24 mouse cellular contexts compared by ENCODE assay signal in the genomic region with DNA sequence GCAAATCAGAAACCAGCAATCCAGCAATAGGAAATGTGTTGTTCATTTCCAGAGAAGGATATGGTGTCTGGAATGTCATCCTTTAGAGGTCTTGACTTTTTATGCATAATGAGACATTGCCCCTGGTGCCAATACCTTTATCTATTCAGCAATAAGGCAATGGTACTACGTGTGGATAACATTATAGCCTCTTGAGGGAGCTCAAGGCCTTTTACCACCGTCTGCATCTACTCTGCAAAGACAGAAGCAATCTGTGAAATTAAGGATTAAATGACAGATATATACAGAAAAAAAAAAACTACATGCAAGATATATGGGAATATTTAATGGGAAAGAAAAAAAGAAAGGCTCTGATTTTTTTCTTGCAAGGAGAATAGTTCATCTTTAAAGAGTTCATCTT.
DNase-seq lines count a peak whose midpoint lies in the region; ATAC-seq and TF ChIP-seq lines count a peak whose summit lies in the region.
"Had no signal": no experiment of that assay in that cellular context is flagged by ENCODE, and none has a peak within 500 bp of the region (broad histone marks: within the 10 kb centered on the region; RNA-seq: fewer than 3 reads in every experiment).

No protein-coding gene starts in this region.

- TF ChIP-seq CTCF in layer of hippocampus, adult 2 months (conservative IDR thresholded peaks at IDR 0.05): peak; percentile 75
- TF ChIP-seq CTCF in CH12.LX (conservative IDR thresholded peaks at IDR 0.05 in 1 of 2, IDR thresholded peaks at IDR 0.05 in 1 of 2; ENCODE audit: low read depth in 2 of 2, low read length in 2 of 2): no peak; a peak in 1 of 4 replicates
- no peak for TF ChIP-seq CTCF in brain, embryonic 14.5 days (IDR thresholded peaks at IDR 0.05; ENCODE audit: borderline replicate concordance, extremely low read depth, insufficient read depth, insufficient read length)

- ATAC-seq in frontal cortex, adult (ENCODE audit: low TSS enrichment): peak; percentile 77
- ATAC-seq: activated CD4-positive, CD25-positive, alpha-beta regulatory T cell, adult 4 months; CD4-positive, CD25-positive, alpha-beta regulatory T cell, adult 4 months; forebrain, embryonic 13.5 days; intestine, embryonic 16.5 days; lung, postnatal 0 days had no signal

- no peak for TF ChIP-seq POLR2A in CH12.LX (IDR thresholded peaks at IDR 0.05; ENCODE audit: low read depth, low read length)
- no peak for TF ChIP-seq POLR2A in brain, embryonic 14.5 days (IDR thresholded peaks at IDR 0.05; ENCODE audit: borderline replicate concordance, extremely low read depth, insufficient read depth, insufficient read length, poor library complexity, severe bottlenecking)

- TF ChIP-seq RAD21 in CH12.LX (IDR thresholded peaks at IDR 0.05; ENCODE audit: low read depth, low read length): peak; percentile 16

- in situ Hi-C loops in CH12.LX (cut with MboI; ENCODE audit: low pct_ligation_motif_present, low pct_unique_long_range_greater_than_20kb, low sequenced_read_pairs): no loop called here

- H3K79me2 ChIP-seq in CH12.LX (replicated peaks; ENCODE audit: control insufficient read depth, extremely low read depth, insufficient read depth, poor library complexity, severe bottlenecking): no peaks in the 10 kb centered on the region

- dilution Hi-C loops in CH12.LX (cut with MboI; ENCODE audit: extremely low pct_ligation_motif_present, extremely low pct_unique_long_range_greater_than_20kb, low sequenced_read_pairs): no loop called here

- no peak for TF ChIP-seq EP300 in CH12.LX (IDR thresholded peaks at IDR 0.05; ENCODE audit: low read length)

- no peaks in the 10 kb centered on the region for H3K4me1 ChIP-seq in CH12.LX (ENCODE audit: control insufficient read depth in 1 of 2, insufficient read depth in 2 of 2)
- H3K4me1 ChIP-seq: forebrain, embryonic 13.5 days; heart, embryonic 15.5 days; limb, embryonic 10.5 days; limb, embryonic 15.5 days; liver, embryonic 13.5 days; megakaryocyte, embryonic 14.5 days; midbrain, embryonic 12.5 days had no signal

- no peaks in the 10 kb centered on the region for H3K27me3 ChIP-seq in CH12.LX (replicated peaks)
- H3K27me3 ChIP-seq: forebrain, embryonic 13.5 days; heart, embryonic 15.5 days; limb, embryonic 15.5 days; liver, embryonic 13.5 days; megakaryocyte, embryonic 14.5 days; midbrain, embryonic 12.5 days had no signal

- DNase-seq in frontal cortex, postnatal 10 days (ENCODE audit: low spot score in 2 of 2): no peak
- peak in 1 of 2 experiments; percentile 26 for DNase-seq in layer of hippocampus, adult 2 months (ENCODE audit: low spot score in 2 of 2)
- DNase-seq in layer of hippocampus, postnatal 36 days: no peak
- DNase-seq in CH12.LX (ENCODE audit: extremely low read depth) (no peak), MN1 (ENCODE audit: low spot score) (no peak)
- DNase-seq in brain, embryonic 14.5 days (ENCODE audit: low read depth): peak; percentile 25
- DNase-seq: adrenal gland, adult 2 months; cerebellum, adult 9-10 months; kidney, adult 8-10 months; kidney, postnatal 14 days; liver, embryonic 13.5 days; lung, adult 18-20 months; lung, postnatal 4 days had no signal

- no peak overlapping the region for H3K4me2 ChIP-seq in CH12.LX (ENCODE audit: insufficient read depth, low read depth, poor library complexity, severe bottlenecking)
- H3K4me2 ChIP-seq: forebrain, embryonic 13.5 days; heart, embryonic 15.5 days; limb, embryonic 15.5 days; liver, embryonic 13.5 days; midbrain, embryonic 12.5 days had no signal

- no peaks in the 10 kb centered on the region for H3K36me3 ChIP-seq in CH12.LX (replicated peaks in 1 of 2; ENCODE audit: control insufficient read depth in 1 of 2, insufficient read depth in 1 of 2, low read length in 1 of 2)
- H3K36me3 ChIP-seq: heart, embryonic 15.5 days; limb, embryonic 10.5 days; limb, embryonic 15.5 days; liver, embryonic 13.5 days; midbrain, embryonic 12.5 days had no signal

- no peak overlapping the region for H3K4me3 ChIP-seq in layer of hippocampus, adult 2 months
- no peak overlapping the region for H3K4me3 ChIP-seq in CH12.LX (replicated peaks in 1 of 3; ENCODE audit: low read depth in 2 of 3, low read length in 2 of 3, poor library complexity in 1 of 3)
- H3K4me3 ChIP-seq: forebrain, embryonic 13.5 days; heart, embryonic 15.5 days; limb, embryonic 10.5 days; limb, embryonic 15.5 days; liver, embryonic 13.5 days; megakaryocyte, embryonic 14.5 days; midbrain, embryonic 12.5 days had no signal

- H3K27ac ChIP-seq in layer of hippocampus, adult 2 months: no peak overlapping the region
- H3K27ac ChIP-seq in CH12.LX (ENCODE audit: insufficient read depth, low read depth): no peak overlapping the region
- H3K27ac ChIP-seq: forebrain, embryonic 13.5 days; heart, embryonic 15.5 days; limb, embryonic 10.5 days; limb, embryonic 15.5 days; liver, embryonic 13.5 days; midbrain, embryonic 12.5 days had no signal

- no peak overlapping the region for H3K9ac ChIP-seq in CH12.LX (ENCODE audit: insufficient read depth, low read depth)
- H3K9ac ChIP-seq: forebrain, embryonic 13.5 days; heart, embryonic 15.5 days; limb, embryonic 15.5 days; liver, embryonic 13.5 days; midbrain, embryonic 12.5 days had no signal

- H3K9me3 ChIP-seq in CH12.LX (replicated peaks; ENCODE audit: low read length): no peaks in the 10 kb centered on the region
- H3K9me3 ChIP-seq: forebrain, embryonic 13.5 days; heart, embryonic 15.5 days; limb, embryonic 10.5 days; limb, embryonic 15.5 days; liver, embryonic 13.5 days; megakaryocyte, embryonic 14.5 days; midbrain, embryonic 12.5 days had no signal

TF ChIP-seq in CH12.LX, 34 proteins besides CTCF, POLR2A, EP300 and RAD21:
- TF ChIP-seq POLR2AphosphoS2 (IDR thresholded peaks at IDR 0.05; ENCODE audit: low read depth, low read length): no peak
- TF ChIP-seq SMC3 (IDR thresholded peaks at IDR 0.05; ENCODE audit: low read depth, low read length): no peak
- no peak for TF ChIP-seq MXI1 (IDR thresholded peaks at IDR 0.05; ENCODE audit: low read depth, low read length)
- TF ChIP-seq GABPA (IDR thresholded peaks at IDR 0.05; ENCODE audit: insufficient replicate concordance, low read depth, low read length): no peak
- TF ChIP-seq USF1 (IDR thresholded peaks at IDR 0.05; ENCODE audit: low read depth, low read length): no peak
- no peak for TF ChIP-seq MYC (IDR thresholded peaks at IDR 0.05; ENCODE audit: low read depth, low read length)
